Mouse (Mus musculus): ENCODE data around the gene Dnah12. TPM values are rescaled to one million over a fixed set of nuclear protein-coding genes. Genes with fewer than 3 reads are reported as not detected.

Gene Dnah12
- polyA plus RNA-seq, 1 experiment from 2014 or later, result 0.03 TPM

GRCm38 (mm10) chr14:26854066-26854465 lies 161.0 kb downstream of the Dnah12 start:
- no peaks in the 10 kb centered on the region for H3K4me1 ChIP-seq
- H3K9me3 ChIP-seq, result no peaks in the 10 kb centered on the region
- no peaks in the 10 kb centered on the region for H3K27me3 ChIP-seq (ENCODE audit: insufficient read depth, poor library complexity, severe bottlenecking)
- 60% methylated on average over 2 of the region's 2 CpGs for WGBS
- no peaks in the 10 kb centered on the region for H3K36me3 ChIP-seq
- no peak overlapping the region for H3K4me3 ChIP-seq
- no peak overlapping the region for H3K27ac ChIP-seq
- DNase-seq (ENCODE audit: low spot score), result no peak

- Histone ChIP-seq H3K9me3 (no peaks in the 10 kb centered on the region), H3K4me3 (no peak overlapping the region), H3K4me1 (no peaks in the 10 kb centered on the region), H3K27ac (no peak overlapping the region), H3K27me3 (ENCODE audit: insufficient read depth, poor library complexity, severe bottlenecking) (no peaks in the 10 kb centered on the region), H3K36me3 (no peaks in the 10 kb centered on the region)
- no peak for DNase-seq (ENCODE audit: low spot score)
- 60% methylated on average over 2 of the region's 2 CpGs for WGBS
These were observed 165.3 kb downstream of the Dnah12 start for GRCm38 (mm10) chr14:26858364-26858763.

GRCm38 (mm10) chr14:26859024-26859423 lies 165.9 kb downstream of the Dnah12 start:
- Histone ChIP-seq H3K27me3 (ENCODE audit: insufficient read depth, poor library complexity, severe bottlenecking) (no peaks in the 10 kb centered on the region), H3K4me3 (no peak overlapping the region), H3K36me3 (no peaks in the 10 kb centered on the region), H3K27ac (no peak overlapping the region), H3K4me1 (no peaks in the 10 kb centered on the region), H3K9me3 (no peaks in the 10 kb centered on the region)
- no peak for DNase-seq (ENCODE audit: low spot score)
- WGBS, result 85% methylated on average over 3 of the region's 3 CpGs

GRCm38 (mm10) chr14:26867356-26867755 lies 174.3 kb downstream of the Dnah12 start:
- no peaks in the 10 kb centered on the region for H3K4me1 ChIP-seq
- H3K27ac ChIP-seq, result no peak overlapping the region
- H3K27me3 ChIP-seq (ENCODE audit: insufficient read depth, poor library complexity, severe bottlenecking), result no peaks in the 10 kb centered on the region
- no peaks in the 10 kb centered on the region for H3K36me3 ChIP-seq
- 67% methylated on average over 9 of the region's 9 CpGs for WGBS
- H3K4me3 ChIP-seq, result no peak overlapping the region
- DNase-seq (ENCODE audit: low spot score), result no peak
- no peaks in the 10 kb centered on the region for H3K9me3 ChIP-seq

GRCm38 (mm10) chr14:26868299-26868698 lies 175.2 kb downstream of the Dnah12 start:
- no peak overlapping the region for H3K27ac ChIP-seq
- no peak overlapping the region for H3K4me3 ChIP-seq
- H3K9me3 ChIP-seq, result no peaks in the 10 kb centered on the region
- no peaks in the 10 kb centered on the region for H3K27me3 ChIP-seq (ENCODE audit: insufficient read depth, poor library complexity, severe bottlenecking)
- no peaks in the 10 kb centered on the region for H3K36me3 ChIP-seq
- 77% methylated on average over 5 of the region's 5 CpGs for WGBS
- no peaks in the 10 kb centered on the region for H3K4me1 ChIP-seq
- DNase-seq (ENCODE audit: low spot score), result no peak

- H3K4me1 ChIP-seq, result peaks cover 3% of the 10 kb centered on the region; the same call in 1 of the 2 replicates
- 78% methylated on average over 4 of the region's 4 CpGs for WGBS
- no peaks in the 10 kb centered on the region for H3K27me3 ChIP-seq (ENCODE audit: insufficient read depth, poor library complexity, severe bottlenecking)
These were observed 185.7 kb downstream of the Dnah12 start for GRCm38 (mm10) chr14:26878756-26879155.

GRCm38 (mm10) chr14:26879976-26880375 lies 186.9 kb downstream of the Dnah12 start:
- no peaks in the 10 kb centered on the region for H3K27me3 ChIP-seq (ENCODE audit: insufficient read depth, poor library complexity, severe bottlenecking)
- WGBS, result 77% methylated on average over 2 of the region's 2 CpGs
- H3K9me3 ChIP-seq, result no peaks in the 10 kb centered on the region
- DNase-seq (ENCODE audit: low spot score), result no peak
- peaks cover 3% of the 10 kb centered on the region; the same call in 1 of the 2 replicates for H3K4me1 ChIP-seq
- H3K4me3 ChIP-seq, result no peak overlapping the region
- H3K27ac ChIP-seq, result no peak overlapping the region
- H3K36me3 ChIP-seq, result no peaks in the 10 kb centered on the region

More at GRCm38 (mm10) chr14:26878756-26879155, 185.7 kb downstream of the Dnah12 start:
- DNase-seq (ENCODE audit: low spot score), result no peak
- H3K36me3 ChIP-seq, result no peaks in the 10 kb centered on the region
- H3K9me3 ChIP-seq, result no peaks in the 10 kb centered on the region
- no peak overlapping the region for H3K27ac ChIP-seq
- no peak overlapping the region for H3K4me3 ChIP-seq

GRCm38 (mm10) chr14:26881700-26882099 lies 188.6 kb downstream of the Dnah12 start:
- H3K9me3 ChIP-seq, result no peaks in the 10 kb centered on the region
- no peaks in the 10 kb centered on the region for H3K36me3 ChIP-seq
- H3K4me3 ChIP-seq, result no peak overlapping the region
- no peak for DNase-seq (ENCODE audit: low spot score)
- no peak overlapping the region for H3K27ac ChIP-seq
- H3K27me3 ChIP-seq (ENCODE audit: insufficient read depth, poor library complexity, severe bottlenecking), result no peaks in the 10 kb centered on the region
- 74% methylated on average over 5 of the region's 5 CpGs for WGBS
- H3K4me1 ChIP-seq, result peaks cover 3% of the 10 kb centered on the region; the same call in 1 of the 2 replicates

GRCm38 (mm10) chr14:26887244-26887643 lies 194.2 kb downstream of the Dnah12 start:
- no peaks in the 10 kb centered on the region for H3K36me3 ChIP-seq
- no peak for DNase-seq (ENCODE audit: low spot score)
- no peaks in the 10 kb centered on the region for H3K9me3 ChIP-seq
- no peaks in the 10 kb centered on the region for H3K27me3 ChIP-seq (ENCODE audit: insufficient read depth, poor library complexity, severe bottlenecking)
- 71% methylated on average over 3 of the region's 3 CpGs for WGBS
- H3K4me3 ChIP-seq, result no peak overlapping the region
- H3K27ac ChIP-seq, result no peak overlapping the region
- no peaks in the 10 kb centered on the region for H3K4me1 ChIP-seq

- no peak for DNase-seq (ENCODE audit: low spot score)
- Histone ChIP-seq H3K36me3 (no peaks in the 10 kb centered on the region), H3K9me3 (no peaks in the 10 kb centered on the region), H3K4me1 (no peaks in the 10 kb centered on the region), H3K4me3 (no peak overlapping the region), H3K27me3 (ENCODE audit: insufficient read depth, poor library complexity, severe bottlenecking) (no peaks in the 10 kb centered on the region), H3K27ac (no peak overlapping the region)
- WGBS, result 78% methylated on average over 3 of the region's 3 CpGs
These were observed 197.7 kb downstream of the Dnah12 start for GRCm38 (mm10) chr14:26890777-26891176.

GRCm38 (mm10) chr14:26894392-26894791 lies 201.3 kb downstream of the Dnah12 start, which contains the start of gene Asb14:
Asb14 (plus strand) TSS chr14:26894557.
- H3K27me3 ChIP-seq (ENCODE audit: insufficient read depth, poor library complexity, severe bottlenecking), result no peaks in the 10 kb centered on the region
- H3K27ac ChIP-seq, result no peak within 1 kb of the TSS
- H3K36me3 ChIP-seq, result no peaks in the 10 kb centered on the region
- H3K4me3 ChIP-seq, result no peak within 1 kb of the TSS
- H3K9me3 ChIP-seq, result no peaks in the 10 kb centered on the region
- no peak for DNase-seq (ENCODE audit: low spot score)
- 83% methylated on average over 4 of the region's 4 CpGs for WGBS
- H3K4me1 ChIP-seq, result no peaks in the 10 kb centered on the region

- H3K9me3 ChIP-seq, result no peaks in the 10 kb centered on the region
- DNase-seq (ENCODE audit: low spot score), result no peak
- 76% methylated on average over 2 of the region's 2 CpGs for WGBS
- no peaks in the 10 kb centered on the region; the same call in 1 of the 2 replicates for H3K27me3 ChIP-seq (ENCODE audit: insufficient read depth, poor library complexity, severe bottlenecking)
- H3K4me3 ChIP-seq, result no peak overlapping the region
- no peak overlapping the region for H3K27ac ChIP-seq
- H3K36me3 ChIP-seq, result no peaks in the 10 kb centered on the region
- no peaks in the 10 kb centered on the region for H3K4me1 ChIP-seq
These were observed 206.4 kb downstream of the Dnah12 start for GRCm38 (mm10) chr14:26899490-26899889.

GRCm38 (mm10) chr14:26900893-26901292 lies 207.8 kb downstream of the Dnah12 start:
- 85% methylated on average over 12 of the region's 12 CpGs for WGBS
- no peaks in the 10 kb centered on the region for H3K4me1 ChIP-seq
- no peak overlapping the region for H3K4me3 ChIP-seq

GRCm38 (mm10) chr14:26907401-26907800 lies 214.3 kb downstream of the Dnah12 start:
- H3K27me3 ChIP-seq (ENCODE audit: insufficient read depth, poor library complexity, severe bottlenecking), result no peaks in the 10 kb centered on the region
- DNase-seq (ENCODE audit: low spot score), result no peak
- no peak overlapping the region for H3K4me3 ChIP-seq
- no peaks in the 10 kb centered on the region for H3K9me3 ChIP-seq
- 74% methylated on average over 4 of the region's 4 CpGs for WGBS
- no peak overlapping the region for H3K27ac ChIP-seq
- H3K36me3 ChIP-seq, result no peaks in the 10 kb centered on the region
- no peaks in the 10 kb centered on the region; the same call in 1 of the 2 replicates for H3K4me1 ChIP-seq

More at GRCm38 (mm10) chr14:26900893-26901292, 207.8 kb downstream of the Dnah12 start:
- H3K27ac ChIP-seq, result no peak overlapping the region
- H3K36me3 ChIP-seq, result no peaks in the 10 kb centered on the region
- DNase-seq (ENCODE audit: low spot score), result no peak
- H3K27me3 ChIP-seq (ENCODE audit: insufficient read depth, poor library complexity, severe bottlenecking), result no peaks in the 10 kb centered on the region; the same call in 1 of the 2 replicates
- H3K9me3 ChIP-seq, result no peaks in the 10 kb centered on the region

Data from heart, embryonic 10.5 days (tissue).